Mouse (Mus musculus) layer of hippocampus, adult 9-10 months (tissue): ENCODE data around the gene Zfp74.

Experiments used
- DNase-seq: peaks from one replicate; pipeline ENCODE4 v3.0.0; 2022; ENCODE audit warnings: low spot score

Zfp74 gene

GRCm38 (mm10) chr7:29944201-29944600 lies 9.7 kb downstream of the Zfp74 start:
- no peak for DNase-seq

- DNase-seq = no peak
These were observed 10.2 kb downstream of the Zfp74 start for GRCm38 (mm10) chr7:29943720-29944119.

GRCm38 (mm10) chr7:29942740-29943139 lies 11.1 kb downstream of the Zfp74 start:
- no peak for DNase-seq

DNA sequence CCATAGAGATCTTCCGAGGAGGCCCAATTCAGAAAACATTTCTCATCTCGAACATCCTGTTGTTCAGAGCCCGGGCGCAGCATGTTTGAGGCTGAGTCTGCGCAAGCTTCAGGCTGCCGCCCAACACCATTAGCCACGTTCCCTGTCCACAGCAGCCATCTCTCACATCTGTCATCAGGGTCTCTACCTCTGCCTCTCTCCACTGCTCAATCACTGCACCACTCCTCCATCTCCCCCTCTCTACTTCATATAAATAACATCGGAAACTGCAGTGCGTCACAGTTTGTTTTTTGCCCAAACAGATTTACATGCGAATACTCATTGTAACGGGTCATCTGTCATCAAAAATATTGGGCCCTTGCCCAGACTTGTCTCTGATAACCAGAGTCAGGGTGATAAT lies 12.9 kb downstream of the Zfp74 start:
- no peak for DNase-seq

DNA sequence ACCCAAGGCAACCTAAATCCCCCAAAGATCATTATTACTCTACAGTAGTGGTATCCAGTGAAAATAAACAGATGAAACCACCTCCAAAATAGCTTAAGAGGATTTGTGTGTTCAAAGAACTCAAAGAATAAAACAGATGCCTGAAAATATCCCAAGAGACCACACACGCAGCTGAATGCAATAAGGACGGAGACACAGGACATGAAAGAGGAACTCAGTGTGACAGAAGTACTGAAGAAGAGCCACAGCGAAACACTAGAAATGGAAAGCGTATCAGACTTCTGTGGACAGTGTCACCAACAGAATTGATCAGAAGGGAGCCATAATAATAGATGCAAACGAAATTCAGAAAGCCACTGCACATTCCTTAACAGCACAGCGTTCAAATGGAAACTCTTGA lies 15.0 kb downstream of the Zfp74 start:
- no peak for DNase-seq

DNA sequence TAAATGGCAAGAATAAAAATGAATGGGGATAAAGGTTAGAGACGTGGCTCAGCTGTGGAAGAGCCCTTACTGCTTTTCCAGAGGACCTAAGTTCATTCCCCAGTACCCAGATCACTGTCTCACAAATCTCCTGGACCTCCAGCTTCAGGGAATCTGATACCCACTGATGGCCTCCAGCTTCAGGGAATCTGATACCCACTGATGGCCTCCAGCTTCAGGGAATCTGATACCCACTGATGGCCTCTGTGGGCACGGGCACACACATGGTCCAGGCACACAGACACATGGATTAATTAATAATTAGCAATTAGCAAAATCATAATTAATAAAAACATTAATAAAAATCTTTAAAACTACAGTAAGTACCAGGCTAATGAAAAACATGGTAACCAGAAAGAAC lies 31.1 kb downstream of the Zfp74 start:
- no peak for DNase-seq

GRCm38 (mm10) chr7:29921439-29922093 lies 32.3 kb downstream of the Zfp74 start:
- DNase-seq = no peak

GRCm38 (mm10) chr7:29918062-29918453 lies 35.8 kb downstream of the Zfp74 start:
- no peak for DNase-seq

- no peak for DNase-seq
These were observed 36.4 kb downstream of the Zfp74 start for GRCm38 (mm10) chr7:29917371-29918061.

- no peak for DNase-seq
These were observed 41.7 kb downstream of the Zfp74 start for GRCm38 (mm10) chr7:29912172-29912571.

DNA sequence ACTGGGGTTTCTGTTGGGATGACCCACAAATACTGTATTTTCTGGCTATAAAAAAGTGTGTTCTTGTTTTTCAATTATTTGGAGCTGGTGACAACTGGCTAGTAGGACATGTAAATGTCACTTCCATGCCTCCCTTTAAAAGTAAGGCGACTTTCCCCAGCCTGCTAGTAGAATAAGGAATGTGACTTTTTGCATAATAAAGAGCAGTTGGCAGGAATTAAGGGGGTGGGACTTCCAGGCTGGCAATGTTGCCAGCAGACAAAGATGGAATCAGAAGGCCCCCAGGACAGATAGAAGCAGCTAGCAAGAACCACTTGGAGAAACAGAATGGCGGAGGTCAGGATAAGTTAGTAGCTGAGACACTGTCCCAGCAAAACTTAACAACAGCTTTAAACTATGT lies 43.6 kb downstream of the Zfp74 start:
- DNase-seq = no peak

GRCm38 (mm10) chr7:29908130-29908950 lies 45.5 kb downstream of the Zfp74 start, which contains the start of gene Zfp383:
TSS of gene Zfp383 (plus strand) at chr7:29908223.
- peak; percentile 65 for DNase-seq

DNA sequence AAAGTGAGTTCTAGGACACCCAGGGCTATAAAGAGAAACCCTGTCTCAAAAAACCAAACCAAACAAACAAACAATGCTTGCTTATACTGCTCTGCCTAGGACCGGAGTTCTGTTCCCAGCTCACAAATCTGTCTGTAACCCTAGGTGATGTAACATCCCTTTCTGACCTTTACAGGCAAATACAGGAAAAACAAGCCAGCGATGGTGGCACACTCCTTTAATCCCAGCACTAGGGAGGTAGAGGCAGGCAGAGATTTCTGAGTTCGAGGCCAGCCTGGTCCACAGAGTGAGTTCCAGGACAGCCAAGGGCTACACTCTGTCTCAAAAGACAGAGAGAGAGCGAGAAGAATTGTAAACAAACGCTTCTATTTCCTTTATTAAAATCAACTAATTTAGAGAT lies 46.7 kb downstream of the Zfp74 start:
- no peak for DNase-seq

DNA sequence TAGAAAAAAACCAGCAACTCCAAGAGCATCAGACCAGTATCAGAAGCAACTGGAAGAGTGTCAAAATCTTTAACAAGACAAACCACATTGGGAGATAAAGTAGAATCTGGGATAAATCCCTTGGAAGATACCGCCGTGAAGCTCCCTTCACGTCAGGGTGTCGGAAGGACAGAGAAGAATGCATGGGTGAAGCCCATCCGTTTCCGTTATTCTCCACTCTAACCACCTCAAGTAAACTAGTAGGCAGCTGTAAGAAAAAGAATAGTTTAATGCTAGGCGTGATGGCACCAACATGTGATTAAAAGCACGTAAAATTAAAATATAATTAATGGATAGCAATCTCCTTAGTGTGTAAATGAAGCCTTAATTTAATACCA lies 47.2 kb downstream of the Zfp74 start:
- DNase-seq = no peak

DNA sequence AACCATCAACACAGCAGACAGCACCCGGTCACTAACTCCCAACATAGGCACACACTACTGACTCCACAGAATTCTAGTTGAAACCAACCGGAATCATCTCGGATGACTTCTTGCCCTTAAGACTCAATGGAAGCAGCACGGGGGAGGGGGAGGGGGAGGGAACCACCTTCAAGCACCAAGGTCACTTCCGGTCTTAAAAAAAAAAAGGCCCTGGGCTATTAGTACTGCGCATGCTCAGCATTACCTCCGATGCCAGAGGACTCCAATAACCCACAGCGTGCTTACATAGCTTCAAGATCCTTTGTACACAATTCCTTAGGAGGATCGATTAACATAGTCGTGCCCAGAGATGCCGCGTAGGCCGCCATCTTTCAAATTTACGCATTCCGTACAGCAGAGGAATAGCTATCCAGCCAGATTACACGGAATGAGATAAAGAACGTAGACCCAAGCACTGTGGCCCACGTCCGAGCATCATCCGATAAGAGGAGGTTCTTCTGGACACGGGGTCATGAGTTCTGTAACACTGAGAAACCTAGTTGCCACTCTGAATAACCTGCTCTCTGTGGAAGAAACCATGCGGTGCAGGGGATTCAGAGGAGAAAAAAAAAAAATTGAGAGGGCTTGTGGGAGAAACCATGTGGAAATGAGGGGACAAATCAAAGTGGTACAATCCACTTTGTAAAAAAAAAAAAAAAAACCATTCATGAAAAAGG lies 47.8 kb downstream of the Zfp74 start, which contains the start of gene Zfp27:
Gene Zfp27 (minus strand): TSS at position 607 of the 716 bp plus-strand sequence.
- DNase-seq = peak; percentile 62

GRCm38 (mm10) chr7:29904101-29904500 lies 49.8 kb downstream of the Zfp74 start:
- DNase-seq = no peak

GRCm38 (mm10) chr7:29898351-29898750 lies 55.5 kb downstream of the Zfp74 start:
- DNase-seq = no peak

- DNase-seq = no peak
These were observed 61.1 kb downstream of the Zfp74 start for GRCm38 (mm10) chr7:29892756-29893155.

- DNase-seq = no peak
These were observed 63.4 kb downstream of the Zfp74 start for GRCm38 (mm10) chr7:29890501-29890900.

DNA sequence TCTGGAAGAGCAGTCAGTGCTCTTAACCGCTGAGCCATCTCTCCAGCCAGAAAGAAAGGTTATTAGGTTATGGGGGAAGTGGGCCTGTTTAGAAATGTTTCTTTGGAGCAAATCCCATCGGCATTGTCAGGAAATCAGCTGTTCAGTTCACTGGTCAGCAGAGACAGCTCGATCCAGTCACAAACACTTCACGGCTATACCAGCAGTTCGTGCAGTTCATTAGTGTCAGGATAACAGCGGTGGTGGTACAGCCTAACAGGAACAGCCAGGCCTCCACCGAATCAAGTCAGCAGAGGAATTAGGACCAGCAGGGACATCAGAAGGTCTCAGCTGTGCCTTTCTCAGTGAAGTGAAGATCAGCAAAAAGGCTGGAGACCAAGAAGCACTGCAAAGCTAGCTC lies 73.0 kb downstream of the Zfp74 start:
- DNase-seq = no peak
